Mouse (Mus musculus): Measurements from ENCODE around the gene Olfr43. TPM values are rescaled to one million over a fixed set of nuclear protein-coding genes. Genes with fewer than 3 reads are reported as not detected.

Gene Olfr43
- polyA plus RNA-seq (2014; fragmentation: Nextera tagmentation; extraction: Ambion mirVana) = not detected in 2 replicates

- Histone ChIP-seq H3K9ac (ENCODE audit: low read depth, low read length) (no peak within 1 kb of the TSS), H3K27ac (ENCODE audit: low read depth, low read length) (no peak within 1 kb of the TSS), H3K4me3 (ENCODE audit: low read depth, low read length) (no peak within 1 kb of the TSS), H3K36me3 (ENCODE audit: control insufficient read depth, insufficient read depth, low read length) (no peaks in the 10 kb centered on the region), H3K9me3 (ENCODE audit: control insufficient read depth, low read length) (peaks cover 3% of the 10 kb centered on the region; the same call in 1 of the 2 replicates), H3K27me3 (replicated peaks; ENCODE audit: control insufficient read depth, insufficient read depth, low read length) (no peaks in the 10 kb centered on the region), H3K4me1 (replicated peaks; ENCODE audit: control insufficient read depth, insufficient read depth, low read length) (no peaks in the 10 kb centered on the region), H3K4me2 (no peak within 1 kb of the TSS)
- DNase-seq (ENCODE audit: low spot score) (no peak), ATAC-seq (replicated peaks; ENCODE audit: low FRiP score) (no peak)
- WGBS = 57% methylated on average over 1 of the region's 1 CpGs
Measured at GRCm38 (mm10) chr11:74211279-74211678, at the start of gene Olfr43. Gene Olfr43 (minus strand): TSS chr11:74211379.

DNA sequence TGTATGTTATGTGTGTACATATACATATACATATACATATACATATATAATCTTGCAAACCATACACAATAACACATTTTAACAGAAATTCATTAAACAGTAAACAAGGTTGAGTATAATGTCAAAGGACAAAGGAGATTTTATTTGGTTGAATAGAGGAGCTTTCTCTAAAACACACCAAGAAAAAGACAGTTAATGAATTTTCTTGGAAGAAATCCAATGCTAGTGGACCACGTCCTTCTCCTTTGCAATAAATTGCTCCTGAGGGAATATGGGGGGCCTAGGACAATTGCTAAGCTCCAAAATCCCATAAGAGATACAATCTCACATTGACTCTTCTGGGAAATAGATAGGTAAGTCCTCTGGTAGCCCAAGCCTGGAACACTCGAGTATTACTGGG lies 48.3 kb upstream of the Olfr43 start, which contains the start of gene Olfr406:
TSS of gene Olfr406 (plus strand) at position 301 of the 400 bp plus-strand sequence.
- H3K27me3 ChIP-seq (replicated peaks; ENCODE audit: control insufficient read depth, insufficient read depth, low read length) = no peaks in the 10 kb centered on the region
- H3K4me2 ChIP-seq = no peak within 1 kb of the TSS
- no peaks in the 10 kb centered on the region for H3K9me3 ChIP-seq (ENCODE audit: control insufficient read depth, low read length)
- ATAC-seq (replicated peaks; ENCODE audit: low FRiP score) (no peak), DNase-seq (ENCODE audit: low spot score) (no peak)
- H3K9ac ChIP-seq (ENCODE audit: low read depth, low read length) = no peak within 1 kb of the TSS
- 30% methylated on average over 2 of the region's 2 CpGs for WGBS
- no peak within 1 kb of the TSS for H3K27ac ChIP-seq (ENCODE audit: low read depth, low read length)
- H3K4me1 ChIP-seq (replicated peaks; ENCODE audit: control insufficient read depth, insufficient read depth, low read length) = no peaks in the 10 kb centered on the region
- no peaks in the 10 kb centered on the region for H3K36me3 ChIP-seq (ENCODE audit: control insufficient read depth, insufficient read depth, low read length)
- no peak within 1 kb of the TSS for H3K4me3 ChIP-seq (ENCODE audit: low read depth, low read length)

DNA sequence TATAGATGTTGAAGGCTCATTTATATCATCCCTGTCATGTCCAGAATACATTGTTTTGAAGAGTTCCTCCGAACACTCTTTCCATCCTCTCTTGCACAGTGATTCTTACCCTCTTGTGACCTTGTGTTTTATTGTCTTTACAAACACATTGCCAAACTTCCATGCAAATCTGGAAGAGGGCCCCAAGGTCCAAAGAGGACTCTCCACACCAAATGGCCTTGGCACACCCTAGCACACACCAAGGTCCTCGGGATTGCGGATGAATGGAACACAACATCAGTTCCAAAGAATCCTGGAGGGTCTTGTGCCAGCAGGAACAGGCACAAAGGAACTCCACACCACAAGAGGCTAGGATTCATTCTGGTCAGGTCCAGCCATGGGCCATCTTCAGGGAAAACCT lies 30.0 kb upstream of the Olfr43 start:
- Histone ChIP-seq H3K4me3 (ENCODE audit: low read depth, low read length) (no peak overlapping the region), H3K27me3 (replicated peaks; ENCODE audit: control insufficient read depth, insufficient read depth, low read length) (no peaks in the 10 kb centered on the region), H3K4me1 (replicated peaks; ENCODE audit: control insufficient read depth, insufficient read depth, low read length) (no peaks in the 10 kb centered on the region), H3K4me2 (no peak overlapping the region), H3K27ac (ENCODE audit: low read depth, low read length) (no peak overlapping the region), H3K9ac (ENCODE audit: low read depth, low read length) (no peak overlapping the region), H3K36me3 (ENCODE audit: control insufficient read depth, insufficient read depth, low read length) (no peaks in the 10 kb centered on the region), H3K9me3 (ENCODE audit: control insufficient read depth, low read length) (0 out of 2 replicates have a peak, but pooled peaks cover 3% of the 10 kb centered on the region)
- WGBS = 78% methylated on average over 3 of the region's 3 CpGs
- ATAC-seq (replicated peaks; ENCODE audit: low FRiP score) (no peak), DNase-seq (ENCODE audit: low spot score) (no peak)

GRCm38 (mm10) chr11:74185949-74186348 lies 25.2 kb downstream of the Olfr43 start, which contains the start of gene Olfr403:
Gene Olfr403 (plus strand): TSS chr11:74186249.
- Histone ChIP-seq H3K4me1 (replicated peaks; ENCODE audit: control insufficient read depth, insufficient read depth, low read length) (no peaks in the 10 kb centered on the region), H3K36me3 (ENCODE audit: control insufficient read depth, insufficient read depth, low read length) (no peaks in the 10 kb centered on the region), H3K27ac (ENCODE audit: low read depth, low read length) (no peak within 1 kb of the TSS), H3K4me3 (ENCODE audit: low read depth, low read length) (no peak within 1 kb of the TSS), H3K9me3 (ENCODE audit: control insufficient read depth, low read length) (no peaks in the 10 kb centered on the region), H3K4me2 (no peak within 1 kb of the TSS), H3K27me3 (replicated peaks; ENCODE audit: control insufficient read depth, insufficient read depth, low read length) (no peaks in the 10 kb centered on the region), H3K9ac (ENCODE audit: low read depth, low read length) (no peak within 1 kb of the TSS)
- ATAC-seq (replicated peaks; ENCODE audit: low FRiP score) (no peak), DNase-seq (ENCODE audit: low spot score) (no peak)

- H3K9me3 ChIP-seq (ENCODE audit: control insufficient read depth, low read length) = no peaks in the 10 kb centered on the region
- no peaks in the 10 kb centered on the region for H3K36me3 ChIP-seq (ENCODE audit: control insufficient read depth, insufficient read depth, low read length)
- no peak for ATAC-seq (replicated peaks; ENCODE audit: low FRiP score)
- WGBS = 80% methylated on average over 4 of the region's 4 CpGs
- no peak overlapping the region for H3K4me3 ChIP-seq (ENCODE audit: low read depth, low read length)
- no peak overlapping the region for H3K9ac ChIP-seq (ENCODE audit: low read depth, low read length)
- H3K4me1 ChIP-seq (replicated peaks; ENCODE audit: control insufficient read depth, insufficient read depth, low read length) = no peaks in the 10 kb centered on the region
- no peak overlapping the region for H3K27ac ChIP-seq (ENCODE audit: low read depth, low read length)
- H3K27me3 ChIP-seq (replicated peaks; ENCODE audit: control insufficient read depth, insufficient read depth, low read length) = no peaks in the 10 kb centered on the region
- H3K4me2 ChIP-seq = no peak overlapping the region
- DNase-seq (ENCODE audit: low spot score) = no peak
Measured at GRCm38 (mm10) chr11:74183745-74184144, 27.4 kb downstream of the Olfr43 start.

- Histone ChIP-seq H3K4me2 (no peak overlapping the region), H3K27ac (ENCODE audit: low read depth, low read length) (no peak overlapping the region), H3K4me3 (ENCODE audit: low read depth, low read length) (no peak overlapping the region), H3K4me1 (replicated peaks; ENCODE audit: control insufficient read depth, insufficient read depth, low read length) (no peaks in the 10 kb centered on the region), H3K9ac (ENCODE audit: low read depth, low read length) (no peak overlapping the region), H3K36me3 (ENCODE audit: control insufficient read depth, insufficient read depth, low read length) (no peaks in the 10 kb centered on the region), H3K27me3 (replicated peaks; ENCODE audit: control insufficient read depth, insufficient read depth, low read length) (no peaks in the 10 kb centered on the region), H3K9me3 (ENCODE audit: control insufficient read depth, low read length) (no peaks in the 10 kb centered on the region)
- no peak for ATAC-seq (replicated peaks; ENCODE audit: low FRiP score)
- no peak for DNase-seq (ENCODE audit: low spot score)
- WGBS = 82% methylated on average over 4 of the region's 4 CpGs
Measured at GRCm38 (mm10) chr11:74183168-74183567, 28.0 kb downstream of the Olfr43 start.

- no peaks in the 10 kb centered on the region for H3K4me1 ChIP-seq (replicated peaks; ENCODE audit: control insufficient read depth, insufficient read depth, low read length)
- H3K27ac ChIP-seq (ENCODE audit: low read depth, low read length) = no peak overlapping the region
- no peak overlapping the region for H3K4me3 ChIP-seq (ENCODE audit: low read depth, low read length)
- H3K36me3 ChIP-seq (ENCODE audit: control insufficient read depth, insufficient read depth, low read length) = no peaks in the 10 kb centered on the region
- H3K27me3 ChIP-seq (replicated peaks; ENCODE audit: control insufficient read depth, insufficient read depth, low read length) = no peaks in the 10 kb centered on the region
- ATAC-seq (replicated peaks; ENCODE audit: low FRiP score) (no peak), DNase-seq (ENCODE audit: low spot score) (no peak)
- H3K4me2 ChIP-seq = no peak overlapping the region
- H3K9ac ChIP-seq (ENCODE audit: low read depth, low read length) = no peak overlapping the region
- H3K9me3 ChIP-seq (ENCODE audit: control insufficient read depth, low read length) = no peaks in the 10 kb centered on the region
Measured at GRCm38 (mm10) chr11:74168771-74169170, 42.4 kb downstream of the Olfr43 start.

Other genes starting within 250 kb of the Olfr43 start
- not detected in 2 replicates for gene Olfr398, start 221.0 kb downstream of the Olfr43 start, polyA plus RNA-seq (2014; fragmentation: Nextera tagmentation; extraction: Ambion mirVana)
- gene Olfr139, start 154.8 kb downstream of the Olfr43 start, polyA plus RNA-seq (2014; fragmentation: Nextera tagmentation; extraction: Ambion mirVana) = not detected in 2 replicates
- not detected in 2 replicates for gene Olfr399, start 154.8 kb downstream of the Olfr43 start, polyA plus RNA-seq (2014; fragmentation: Nextera tagmentation; extraction: Ambion mirVana)
- not detected in 2 replicates for gene Zfp616, start 141.4 kb downstream of the Olfr43 start, polyA plus RNA-seq (2014; fragmentation: Nextera tagmentation; extraction: Ambion mirVana)
- gene Olfr401, start 97.7 kb downstream of the Olfr43 start, polyA plus RNA-seq (2014; fragmentation: Nextera tagmentation; extraction: Ambion mirVana) = not detected in 2 replicates
- not detected in 2 replicates for gene Olfr402, start 57.9 kb downstream of the Olfr43 start, polyA plus RNA-seq (2014; fragmentation: Nextera tagmentation; extraction: Ambion mirVana)
- gene Olfr403, start 25.1 kb downstream of the Olfr43 start, polyA plus RNA-seq (2014; fragmentation: Nextera tagmentation; extraction: Ambion mirVana) = not detected in 2 replicates
- gene Olfr406, start 48.4 kb upstream of the Olfr43 start, polyA plus RNA-seq (2014; fragmentation: Nextera tagmentation; extraction: Ambion mirVana) = not detected in 2 replicates
- gene Olfr59, start 72.4 kb upstream of the Olfr43 start, polyA plus RNA-seq (2014; fragmentation: Nextera tagmentation; extraction: Ambion mirVana) = not detected in 2 replicates
- gene Olfr410, start 126.7 kb upstream of the Olfr43 start, polyA plus RNA-seq (2014; fragmentation: Nextera tagmentation; extraction: Ambion mirVana) = not detected in 2 replicates
- not detected in 2 replicates for gene Olfr411, start 141.3 kb upstream of the Olfr43 start, polyA plus RNA-seq (2014; fragmentation: Nextera tagmentation; extraction: Ambion mirVana)
- gene Olfr412, start 150.7 kb upstream of the Olfr43 start, polyA plus RNA-seq (2014; fragmentation: Nextera tagmentation; extraction: Ambion mirVana) = not detected in 2 replicates

Measured in liver, embryonic 11.5 days (tissue).